Mouse (Mus musculus) lung, adult 2 months (tissue): ENCODE results near the gene Fam111a.

Source experiments
- CTCF ChIP-seq: fragments of 200-500 bp; IDR thresholded peaks from 2 replicates; pipeline ENCODE4 v1.5.1; 2011; ENCODE audit warnings: mild to moderate bottlenecking, low read length, control low read depth; ENCODE audit not compliant: insufficient read depth
- POLR2A ChIP-seq: fragments of 200-500 bp; IDR thresholded peaks from 2 replicates; pipeline ENCODE4 v1.6.1; 2011; ENCODE audit warnings: low read depth, mild to moderate bottlenecking, control low read depth, low read length, borderline replicate concordance; ENCODE audit errors: extremely low read depth

GRCm38 (mm10) chr19:12576639-12577038 is 31.1 kb downstream of the Fam111a start:
- TF ChIP-seq CTCF (no peak), POLR2A (no peak)
